Comparison of ENCODE assay signal across 8 mouse cellular contexts in genomic region chr2:5995538-5995937, GRCm38 (mm10). TPM values are rescaled to one million over a fixed set of nuclear protein-coding genes. Genes with fewer than 3 reads are reported as not detected.
A peak's percentile ranks its signal among the peaks of the same experiment; 100 is the strongest.
DNase-seq lines count a peak whose midpoint lies in the region; ATAC-seq and TF ChIP-seq lines count a peak whose summit lies in the region.

No protein-coding gene starts in this region.

- ATAC-seq in hindbrain, postnatal 0 days: no peak
- ATAC-seq in liver, postnatal 0 days: no peak

- no peak overlapping the region for H3K4me3 ChIP-seq in hindbrain, postnatal 0 days (ENCODE audit: low read length)
- no peak overlapping the region for H3K4me3 ChIP-seq in liver, postnatal 0 days (ENCODE audit: low read depth, low read length)

- no peak overlapping the region for H3K27ac ChIP-seq in hindbrain, postnatal 0 days
- H3K27ac ChIP-seq in liver, postnatal 0 days (ENCODE audit: low read depth): no peak overlapping the region

- no peak for TF ChIP-seq EP300 in liver, postnatal 0 days (IDR thresholded peaks at IDR 0.05; ENCODE audit: low read depth)

- H3K36me3 ChIP-seq in hindbrain, postnatal 0 days (ENCODE audit: insufficient read depth, low read length): peaks cover 7% of the 10 kb centered on the region; the same call in 1 of the 2 replicates
- peaks cover 18% of the 10 kb centered on the region for H3K36me3 ChIP-seq in liver, postnatal 0 days (replicated peaks; ENCODE audit: insufficient read depth, low read length)

- no peaks in the 10 kb centered on the region for H3K27me3 ChIP-seq in hindbrain, postnatal 0 days (ENCODE audit: insufficient read depth, low read length)
- no peaks in the 10 kb centered on the region for H3K27me3 ChIP-seq in liver, postnatal 0 days (ENCODE audit: insufficient read depth, low read length)

- H3K9me3 ChIP-seq in hindbrain, postnatal 0 days (ENCODE audit: low read length): no peaks in the 10 kb centered on the region
- no peaks in the 10 kb centered on the region for H3K9me3 ChIP-seq in liver, postnatal 0 days (ENCODE audit: low read length)

- H3K4me2 ChIP-seq in hindbrain, postnatal 0 days (ENCODE audit: low read depth, low read length): no peak overlapping the region
- H3K4me2 ChIP-seq in liver, postnatal 0 days (ENCODE audit: low read depth, low read length): no peak overlapping the region

- peak; percentile 69 for TF ChIP-seq CTCF in hindbrain, postnatal 0 days (IDR thresholded peaks at IDR 0.05; ENCODE audit: low read depth)
- peak; percentile 68 for TF ChIP-seq CTCF in liver, postnatal 0 days (IDR thresholded peaks at IDR 0.05; ENCODE audit: low read depth)

- 24% methylated on average over 5 of the region's 5 CpGs for WGBS in hindbrain, postnatal 0 days
- WGBS in liver, postnatal 0 days (ENCODE audit: insufficient replicate concordance): 17% methylated on average over 5 of the region's 5 CpGs

- DNase-seq in gastrocnemius, postnatal 10 days: peak; percentile 42
- DNase-seq in gastrocnemius, postnatal 25 days: no peak
- DNase-seq in testis, postnatal 10 days (ENCODE audit: low spot score): peak; percentile 75
- DNase-seq in testis, postnatal 14 days (ENCODE audit: low spot score): no peak
- DNase-seq in cerebellum, postnatal 10 days: peak; percentile 76 to 84
- DNase-seq in hindbrain, postnatal 0 days (ENCODE audit: low spot score): peak; percentile 86
- DNase-seq in liver, postnatal 0 days: peak; percentile 30
- peak; percentile 58 for DNase-seq in thymus, postnatal 4 days

- H3K4me1 ChIP-seq in hindbrain, postnatal 0 days (ENCODE audit: insufficient read depth, low read length): no peaks in the 10 kb centered on the region
- H3K4me1 ChIP-seq in liver, postnatal 0 days (ENCODE audit: insufficient read depth): no peaks in the 10 kb centered on the region

- no peak overlapping the region for H3K9ac ChIP-seq in hindbrain, postnatal 0 days (replicated peaks; ENCODE audit: low read length)
- no peak overlapping the region for H3K9ac ChIP-seq in liver, postnatal 0 days (replicated peaks)

RNA-seq across cellular contexts. Expression of gene Upf2, which starts 44.3 kb away (rescaled TPM):
- 10 to 100 TPM; 12.9 to 15.9 TPM for total RNA-seq in gastrocnemius, postnatal 10 days (2021)
- 10 to 100 TPM; 16.6 to 17.3 TPM for total RNA-seq in gastrocnemius, postnatal 25 days (2021)
- total RNA-seq in hindbrain, postnatal 0 days (2014; rRNA removed): 3.5 and 6.2 TPM in 2 replicates
- polyA plus RNA-seq in hindbrain, postnatal 0 days (2015; fragmentation: Nextera tagmentation; extraction: Ambion mirVana): 4.3 and 4.9 TPM in 2 replicates
- 2.8 and 3.3 TPM in 2 replicates for polyA plus RNA-seq in liver, postnatal 0 days (2015; fragmentation: Nextera tagmentation; extraction: Ambion mirVana)

RNA-seq across cellular contexts. Expression of gene Dhtkd1, which starts 52.9 kb away (rescaled TPM):
- 1 to 10 TPM; 1.3 to 2.2 TPM for total RNA-seq in gastrocnemius, postnatal 10 days (2021)
- 1 to 10 TPM; 2.9 to 3.7 TPM for total RNA-seq in gastrocnemius, postnatal 25 days (2021)
- total RNA-seq in hindbrain, postnatal 0 days (2014; rRNA removed): 6.6 and 9.3 TPM in 2 replicates
- 3.7 and 4.9 TPM in 2 replicates for polyA plus RNA-seq in hindbrain, postnatal 0 days (2015; fragmentation: Nextera tagmentation; extraction: Ambion mirVana)
- 5.3 TPM in 2 replicates for polyA plus RNA-seq in liver, postnatal 0 days (2015; fragmentation: Nextera tagmentation; extraction: Ambion mirVana)

Comparison
In these comparisons a context has a peak if more than half of its experiments do, and no peak if none do; other contexts are left out.
1. DNase-seq: peak in gastrocnemius, postnatal 10 days (single experiment), testis, postnatal 10 days (single experiment), cerebellum, postnatal 10 days (2 of 2), hindbrain, postnatal 0 days (single experiment), liver, postnatal 0 days (single experiment) and thymus, postnatal 4 days (single experiment); none in gastrocnemius, postnatal 25 days (single experiment) and testis, postnatal 14 days (single experiment).